Mouse (Mus musculus) cerebellum, postnatal 25 days (tissue): Measurements from ENCODE around the gene Cdyl.
"Not testable (repeated sequence)": the region's sequence is repeated elsewhere in the genome, so short reads cannot be mapped to it uniquely, and the experiment has no call there.

Source experiments
- DNase-seq, 2 experiments: peaks; one replicate each; pipeline ENCODE4 v3.0.0; 2021; ENCODE audit warnings: mixed read lengths in 2 of 2

The Cdyl gene

GRCm38 (mm10) chr13:35807016-35807415 lies 147.4 kb downstream of the Cdyl start:
- DNase-seq: no peak

DNA sequence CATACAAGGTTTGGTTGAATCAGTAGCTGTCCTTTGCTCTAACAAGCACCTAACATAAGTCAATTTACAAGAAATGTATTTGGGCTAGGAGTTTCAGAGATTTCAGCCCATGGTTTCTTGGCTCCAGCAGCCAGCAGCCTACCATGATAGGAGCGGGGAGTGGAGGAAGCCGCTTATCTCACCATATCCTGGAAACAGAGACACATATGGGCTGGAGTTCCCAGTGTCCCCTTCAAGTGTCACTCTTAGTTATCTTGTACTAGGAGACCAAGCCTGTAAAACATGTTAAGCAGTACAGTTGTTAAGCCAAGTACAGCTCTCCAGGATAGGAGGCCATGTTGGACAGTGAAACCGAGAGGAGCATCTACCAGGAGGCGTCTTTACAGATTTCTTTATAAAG lies 147.9 kb downstream of the Cdyl start:
- no peak for DNase-seq

DNA sequence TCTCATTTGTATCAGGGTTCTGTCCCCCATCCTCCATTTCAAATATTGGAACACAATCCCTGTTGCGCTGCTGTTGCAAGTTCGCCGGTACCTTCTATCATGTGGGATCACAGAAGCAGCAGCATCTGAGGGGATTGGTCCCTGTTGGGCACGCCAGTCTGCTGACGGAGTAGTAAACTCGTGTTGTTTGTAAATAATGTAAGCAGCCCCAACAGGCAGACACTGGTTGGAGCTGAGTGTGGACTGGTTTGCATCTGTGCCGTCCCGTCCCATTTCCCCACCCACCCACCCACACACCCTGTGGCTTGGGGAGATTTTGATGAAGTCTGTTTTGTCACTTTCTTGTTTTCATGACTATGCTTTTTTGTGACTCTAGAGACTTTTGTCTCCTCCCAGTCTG lies 148.3 kb downstream of the Cdyl start:
- DNase-seq: no peak

DNA sequence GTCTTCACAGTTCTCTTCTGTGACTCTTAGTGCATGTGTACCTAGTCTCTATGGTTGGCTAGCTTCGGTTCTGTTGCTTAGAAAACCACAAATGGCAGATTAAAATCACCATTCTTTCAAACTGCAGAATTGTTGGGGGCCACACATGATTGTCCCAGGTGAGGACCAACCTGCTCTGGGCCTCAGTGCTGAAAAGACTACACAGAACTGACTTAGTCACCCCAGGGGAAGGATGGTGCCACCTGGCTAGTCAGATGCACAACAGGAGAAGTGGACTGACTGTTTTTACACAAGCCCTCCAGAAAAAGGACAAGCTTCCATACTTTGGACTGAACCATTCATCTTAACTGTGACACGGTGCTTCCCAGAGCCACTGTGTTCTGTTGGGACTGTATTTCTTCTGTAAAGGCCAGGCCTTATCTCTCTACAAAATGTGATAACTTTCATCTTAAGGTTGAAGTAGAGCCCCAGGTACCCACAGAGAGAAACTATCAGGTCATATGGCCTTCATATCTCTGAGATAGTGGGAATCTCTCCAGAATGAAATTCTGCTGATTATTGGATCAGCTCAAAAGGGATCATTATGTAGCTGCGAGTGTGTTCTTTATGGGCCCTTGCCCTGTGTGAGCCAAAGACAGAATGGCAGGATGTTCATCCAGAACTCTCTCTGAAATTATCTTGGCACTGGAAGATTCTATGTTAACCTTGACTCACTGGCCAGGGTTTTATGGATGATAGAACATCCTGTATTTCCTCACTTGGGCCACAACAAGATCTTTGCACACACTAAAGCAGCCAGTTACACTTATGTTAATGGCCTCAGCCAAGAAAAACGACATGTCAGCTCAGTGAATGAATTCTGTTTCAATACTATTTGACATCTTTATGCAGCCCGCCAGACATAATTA lies 149.9 kb downstream of the Cdyl start:
- no peak for DNase-seq

GRCm38 (mm10) chr13:35810160-35810537 lies 150.5 kb downstream of the Cdyl start:
- DNase-seq: no peak

DNA sequence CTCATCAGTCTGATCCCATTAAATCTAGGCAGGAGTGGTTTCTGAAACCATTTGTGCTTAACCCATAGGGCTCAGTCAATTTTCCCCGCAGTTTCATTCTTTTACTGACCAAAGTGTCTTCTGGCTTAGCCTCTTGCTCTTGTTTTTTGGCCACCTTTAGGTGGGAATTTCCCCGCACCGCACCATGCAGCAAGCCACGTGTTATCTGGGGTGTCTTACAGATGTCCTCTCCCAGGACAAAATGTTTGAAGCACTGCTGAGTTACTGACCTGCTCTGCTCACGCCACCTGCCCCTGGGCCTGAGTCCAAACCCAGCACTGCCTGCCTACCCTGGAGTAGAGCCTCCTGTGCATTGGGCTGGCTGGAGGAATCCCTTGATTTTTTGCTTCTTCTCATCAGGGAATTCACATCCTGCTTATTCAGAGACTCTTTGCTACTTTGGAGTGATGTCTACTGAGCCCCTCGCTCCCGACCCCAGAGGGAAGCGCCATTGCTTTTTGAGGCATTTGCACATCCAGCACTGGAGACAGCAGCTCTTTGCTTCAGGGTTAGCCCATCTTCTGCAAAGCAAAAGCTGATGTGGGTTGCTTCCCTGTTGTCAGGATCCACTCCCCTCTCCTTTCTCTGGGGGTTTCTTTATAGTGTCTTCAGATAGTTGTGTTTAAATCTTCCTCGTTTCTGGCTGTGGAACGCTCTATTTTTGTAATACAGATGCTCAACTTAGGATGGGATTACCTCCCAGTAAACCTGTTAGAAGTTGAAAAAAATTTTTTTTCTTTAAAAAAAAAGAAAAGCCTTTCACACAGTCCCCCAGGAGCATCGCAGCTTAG lies 151.9 kb downstream of the Cdyl start:
- peak; percentile 69 to 80 for DNase-seq

DNA sequence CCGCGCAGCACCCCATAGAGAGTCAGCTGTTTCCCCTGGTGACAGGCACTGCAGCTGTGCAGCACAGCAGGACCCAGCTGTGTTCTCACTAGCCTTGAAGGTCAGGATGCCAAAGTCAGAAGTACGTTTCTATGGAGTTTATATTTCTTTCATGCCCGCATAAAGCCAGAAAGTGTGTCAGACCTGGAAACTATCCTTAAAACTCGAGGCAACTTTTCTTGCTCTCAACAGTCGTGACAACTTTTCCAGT lies 152.5 kb downstream of the Cdyl start:
- no peak for DNase-seq

DNA sequence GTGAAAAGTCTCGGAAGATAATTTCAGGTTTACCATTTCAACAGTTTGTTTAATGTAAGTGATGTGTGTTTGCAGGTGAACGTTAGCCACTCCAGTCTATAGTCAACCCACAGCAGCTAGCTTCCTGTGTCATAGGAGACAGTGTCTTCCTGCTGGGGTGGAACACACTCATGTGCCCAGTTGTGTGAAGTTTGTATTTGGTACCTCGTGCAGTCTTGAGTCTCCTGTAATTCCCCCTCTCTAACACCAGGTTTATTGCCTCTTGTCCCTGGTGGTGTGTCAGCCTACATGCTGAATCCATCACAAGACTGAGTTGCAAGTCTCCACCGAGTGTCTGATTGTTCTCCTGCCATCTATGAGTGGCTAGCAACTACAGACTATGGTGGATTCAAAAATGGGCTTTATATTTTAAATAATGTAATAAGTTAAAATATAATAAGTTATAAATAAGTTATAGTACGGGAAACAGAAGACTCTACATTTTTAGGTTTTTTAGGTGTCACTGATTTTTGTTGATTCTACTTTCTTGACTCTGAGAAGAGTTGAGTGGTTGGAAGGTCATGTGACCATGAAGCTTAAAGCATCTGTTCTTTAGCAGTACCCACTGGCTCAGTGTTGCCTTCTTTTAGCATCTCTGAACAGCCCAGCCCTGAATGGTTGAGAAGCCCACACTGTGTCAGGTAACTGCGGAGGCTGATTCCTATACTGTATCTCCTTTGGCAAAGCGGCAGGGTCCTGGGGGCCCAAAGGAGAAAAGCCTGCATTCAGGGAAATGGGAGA lies 153.9 kb downstream of the Cdyl start:
- no peak for DNase-seq

DNA sequence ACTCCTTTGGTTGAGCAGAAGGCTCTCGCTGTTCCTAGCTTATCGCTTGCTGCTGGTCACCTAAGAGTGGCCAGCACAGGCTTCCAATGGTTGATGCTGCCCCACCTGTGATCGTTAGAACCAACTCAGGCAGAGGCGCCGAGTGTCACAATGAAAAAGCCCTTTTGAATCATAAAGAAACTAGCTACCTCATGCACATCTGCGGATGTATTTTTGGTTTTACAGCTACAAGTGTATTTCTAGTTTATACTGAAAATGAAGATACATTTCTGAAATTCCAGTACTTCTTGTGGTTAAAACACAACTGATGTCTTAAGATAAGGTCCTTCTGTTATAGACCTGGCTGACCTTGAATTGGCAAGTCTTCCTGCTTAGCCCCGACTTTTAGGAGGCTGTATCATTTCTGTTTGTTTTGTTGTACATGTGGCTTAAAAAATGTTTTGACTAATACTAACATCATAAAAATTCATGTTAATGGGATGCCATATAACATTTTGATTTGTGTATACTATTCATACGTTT lies 155.6 kb downstream of the Cdyl start:
- DNase-seq: no peak

GRCm38 (mm10) chr13:35815782-35816368 lies 156.2 kb downstream of the Cdyl start:
- peak; percentile 20 to 44 for DNase-seq

DNA sequence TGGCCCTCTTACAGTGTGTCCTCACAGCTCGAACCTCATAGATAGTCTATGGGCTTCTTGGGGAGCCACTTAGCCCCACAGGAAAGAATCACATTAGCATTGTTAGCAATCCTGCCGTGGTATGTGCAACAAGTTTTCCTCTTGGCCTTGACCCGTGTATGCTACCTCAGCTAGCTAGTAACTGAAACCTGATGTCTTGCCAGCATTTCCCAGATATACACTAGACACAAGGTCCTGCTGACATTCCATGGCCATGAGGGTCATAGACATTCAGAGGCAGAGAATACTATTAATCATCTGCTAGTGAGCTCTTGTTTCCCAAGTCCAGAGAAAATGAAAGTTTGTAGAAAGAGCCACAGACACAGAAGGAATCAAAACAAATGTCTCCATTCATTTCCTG lies 158.0 kb downstream of the Cdyl start:
- DNase-seq: no peak

DNA sequence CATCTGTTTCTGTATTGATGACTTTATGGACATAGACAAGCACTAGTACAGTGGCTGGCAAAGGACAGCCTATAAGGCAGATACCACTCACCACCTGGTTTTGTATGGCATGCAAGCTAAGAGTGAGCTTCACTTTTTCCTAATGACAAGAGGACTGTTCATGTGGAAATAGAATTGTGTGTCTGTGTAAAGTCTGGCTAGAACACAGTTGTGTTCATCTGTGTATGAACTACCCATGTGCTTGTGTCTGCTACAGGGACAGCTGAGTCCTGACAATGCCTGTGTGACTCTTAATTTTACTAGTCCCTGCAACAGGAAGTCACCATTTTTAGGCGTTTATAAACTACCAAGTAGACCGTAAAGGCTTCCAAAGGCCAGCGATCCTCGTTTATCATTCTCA lies 158.4 kb downstream of the Cdyl start:
- DNase-seq: no peak

DNA sequence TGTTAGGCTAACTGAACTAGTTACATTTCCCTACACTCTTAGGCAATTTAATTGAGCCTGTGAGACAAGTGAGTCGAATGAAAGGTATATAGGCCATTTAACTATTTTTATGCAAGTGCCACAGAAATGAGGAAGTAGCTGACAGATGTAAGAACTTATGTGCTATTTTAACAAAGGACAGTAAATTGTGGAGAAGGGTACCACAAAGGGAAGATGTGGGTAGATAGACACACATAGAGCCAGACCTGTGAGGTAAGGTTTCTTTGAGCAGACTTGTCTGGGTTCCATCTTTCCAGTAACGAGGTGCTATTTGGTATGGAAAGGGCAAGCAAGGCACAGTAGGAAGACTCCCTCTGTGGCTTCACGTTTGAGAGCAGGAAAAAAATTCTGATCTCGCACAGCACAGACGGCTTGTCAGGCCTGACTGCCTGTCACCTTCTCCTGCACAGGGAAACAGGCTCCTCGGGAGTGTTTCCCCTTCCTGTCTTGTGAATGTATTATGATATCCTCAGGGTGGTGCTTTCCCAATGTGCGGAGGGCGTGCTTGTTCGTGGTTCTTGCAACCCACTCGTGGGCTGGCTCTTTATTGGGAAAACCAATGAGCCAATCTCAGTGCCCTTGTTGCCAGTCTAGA lies 162.3 kb downstream of the Cdyl start:
- DNase-seq: no peak

DNA sequence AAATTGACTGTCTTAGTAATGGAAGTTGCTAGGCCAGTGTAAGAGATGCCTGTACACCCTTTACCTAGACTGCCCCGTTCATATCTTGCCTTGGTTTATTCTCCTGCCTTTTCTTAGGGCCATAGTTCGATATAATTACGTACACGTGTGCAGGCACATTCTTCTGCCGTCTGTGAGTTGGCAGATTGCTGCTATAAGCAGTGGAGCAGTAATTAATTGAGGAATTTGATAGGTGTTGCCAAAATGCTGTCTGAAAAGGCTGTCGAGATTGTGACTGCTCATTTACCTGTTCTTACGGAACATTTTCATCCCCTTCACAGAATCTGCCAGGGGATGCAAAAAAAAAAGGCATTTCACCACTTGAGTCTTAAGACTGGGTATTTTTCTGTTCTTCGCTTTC lies 163.2 kb downstream of the Cdyl start:
- DNase-seq: no peak

DNA sequence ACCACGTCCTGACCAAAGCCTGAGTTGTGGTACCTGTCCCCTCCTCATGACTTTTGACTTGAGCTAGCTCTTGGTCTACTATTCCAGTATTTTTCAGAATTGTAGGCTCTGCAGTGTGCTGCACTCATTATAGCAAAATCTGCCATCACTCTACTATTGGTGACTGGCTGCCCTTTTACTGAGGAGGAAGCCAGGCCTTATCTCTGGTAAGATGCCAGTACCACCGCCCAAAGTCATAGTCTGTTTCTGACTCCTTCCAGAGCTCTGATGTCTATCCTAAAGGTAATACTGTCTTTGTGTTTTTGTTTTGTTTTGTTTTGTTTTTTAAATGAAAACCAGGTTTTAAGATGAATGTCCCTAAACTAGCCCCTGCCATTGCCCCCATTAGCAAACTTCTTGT lies 166.0 kb downstream of the Cdyl start:
- no peak for DNase-seq

- DNase-seq: peak; percentile 56 to 75
These were observed 173.0 kb downstream of the Cdyl start for GRCm38 (mm10) chr13:35832676-35833075.

- DNase-seq: no peak
These were observed 174.3 kb downstream of the Cdyl start for GRCm38 (mm10) chr13:35833941-35834340.

- DNase-seq: no peak
These were observed 176.0 kb downstream of the Cdyl start for GRCm38 (mm10) chr13:35835669-35836068.

GRCm38 (mm10) chr13:35836501-35836900 lies 176.9 kb downstream of the Cdyl start:
- not testable (repeated sequence) for DNase-seq

DNA sequence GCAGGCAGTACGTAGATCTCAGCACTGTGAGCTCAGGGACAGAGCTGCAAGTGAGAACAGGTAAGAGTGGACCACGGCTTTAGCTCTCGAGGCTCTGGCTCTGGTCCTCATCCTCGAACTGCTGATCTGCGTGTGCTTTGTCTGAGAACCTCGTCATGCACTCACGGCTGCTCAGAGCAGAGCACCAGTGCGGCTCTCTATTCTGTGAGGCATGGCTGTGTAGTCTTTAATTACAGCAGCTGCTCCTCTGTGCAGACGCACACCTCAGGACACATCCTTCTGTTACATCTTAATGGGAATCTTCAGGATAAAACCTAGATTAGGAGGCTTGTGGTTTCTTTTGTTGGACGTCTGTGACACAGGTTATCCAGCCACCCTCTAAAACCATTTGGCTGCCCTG lies 180.5 kb downstream of the Cdyl start:
- DNase-seq: no peak

GRCm38 (mm10) chr13:35843383-35843782 lies 183.8 kb downstream of the Cdyl start:
- no peak for DNase-seq

DNA sequence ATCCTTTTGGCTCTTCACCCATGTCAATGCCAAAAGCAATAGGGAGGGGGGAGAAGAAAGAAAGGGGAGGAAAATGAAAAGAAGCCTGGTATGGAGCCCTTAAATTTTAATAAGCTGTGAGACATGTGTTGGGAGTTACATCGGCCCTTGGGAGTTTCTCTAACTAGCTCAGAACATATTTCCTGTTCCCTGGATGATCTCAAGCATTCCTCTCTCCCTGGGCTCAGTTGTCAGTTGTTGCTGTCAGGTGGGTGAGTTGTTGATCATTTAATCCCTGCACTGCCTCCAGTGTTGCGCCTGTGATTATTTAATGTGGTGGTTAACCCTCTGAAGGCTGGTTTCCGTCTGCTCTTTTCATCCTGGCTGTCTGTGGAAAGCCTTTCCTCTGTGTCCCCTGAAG lies 185.7 kb downstream of the Cdyl start:
- no peak for DNase-seq
